Mouse (Mus musculus): Measurements from ENCODE around the gene Rasgef1b. TPM values are rescaled to one million over a fixed set of nuclear protein-coding genes. Genes with fewer than 3 reads are reported as not detected.

Rasgef1b gene
- total RNA-seq, 2 experiments from 2014 or later = 1.5 to 2.6 TPM

DNA sequence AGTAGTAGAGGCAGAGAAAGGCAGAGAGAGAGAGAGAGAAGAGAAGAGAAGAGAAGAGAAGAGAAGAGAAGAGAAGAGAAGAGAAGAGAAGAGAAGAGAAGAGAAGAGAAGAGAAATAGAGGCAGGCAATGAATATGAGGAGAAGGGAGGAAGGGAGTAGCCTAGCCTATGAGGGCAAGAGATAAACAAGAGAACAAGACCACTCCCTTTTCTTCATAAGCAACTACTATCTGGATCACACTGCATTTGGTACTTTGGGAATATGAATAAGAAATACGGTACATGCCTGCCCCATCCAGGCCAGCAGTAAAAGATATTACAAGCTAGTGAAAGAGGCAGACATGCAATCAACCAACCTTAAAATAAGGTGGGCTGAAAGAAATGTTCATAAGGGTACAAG is 360.2 kb downstream of the Rasgef1b start:
- DNase-seq = no peak

GRCm38 (mm10) chr5:99360531-99360930 is 368.3 kb downstream of the Rasgef1b start:
- no peak for DNase-seq

- DNase-seq = no peak
These were observed 369.6 kb downstream of the Rasgef1b start for GRCm38 (mm10) chr5:99359251-99359650.

DNA sequence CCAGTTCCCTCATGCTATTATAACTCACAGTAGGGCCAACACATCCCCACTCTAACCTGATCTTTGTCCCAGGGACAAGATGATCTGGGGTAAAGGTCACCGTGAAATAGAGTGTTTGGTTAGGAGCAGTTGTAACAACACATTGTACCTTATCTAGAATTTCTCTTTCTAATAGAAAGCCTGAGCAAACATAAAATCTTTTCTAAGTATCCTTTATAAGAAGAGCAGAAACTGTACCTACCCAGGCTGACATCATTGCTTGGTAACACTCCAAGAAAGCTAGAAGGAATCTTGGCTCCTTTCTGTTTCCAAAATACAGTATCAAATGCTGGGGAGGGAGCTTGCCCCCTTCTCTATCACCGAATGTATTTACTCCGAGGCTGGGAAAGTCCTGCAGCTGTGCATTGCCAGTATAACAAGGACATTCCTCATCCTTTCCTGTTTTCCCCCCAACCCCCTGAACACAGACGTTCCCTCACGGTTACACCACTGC is 374.2 kb downstream of the Rasgef1b start:
- DNase-seq = no peak

GRCm38 (mm10) chr5:99350030-99350429 is 378.8 kb downstream of the Rasgef1b start:
- no peak for DNase-seq

DNA sequence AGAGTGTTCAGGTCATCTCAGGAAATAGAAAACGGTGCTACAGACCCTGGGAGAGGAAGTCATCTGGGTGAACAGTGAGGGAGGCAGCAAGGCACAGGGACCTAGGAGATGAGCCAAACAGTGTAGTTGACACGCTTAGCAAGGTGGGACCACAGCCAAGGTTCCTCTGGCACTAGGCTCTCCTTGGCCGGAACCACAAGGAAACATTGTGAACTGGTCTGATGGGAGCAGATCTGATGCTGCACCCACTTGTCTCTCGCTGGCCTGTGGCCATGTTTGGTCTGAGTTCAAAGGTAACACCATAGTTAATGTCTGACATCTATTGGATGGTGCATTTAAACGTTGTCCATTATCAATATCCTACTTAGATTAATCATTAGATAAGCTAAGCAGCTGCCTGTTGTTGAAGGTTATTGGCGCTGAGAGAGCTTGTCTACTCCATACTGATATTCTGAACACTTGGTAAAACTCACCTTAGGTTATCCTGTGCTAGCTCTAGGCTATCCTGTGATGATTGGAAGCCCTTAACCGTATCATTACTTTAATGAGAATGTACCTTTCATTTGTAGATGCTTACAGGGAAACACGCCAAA is 380.5 kb downstream of the Rasgef1b start:
- DNase-seq = peak; percentile 72

DNA sequence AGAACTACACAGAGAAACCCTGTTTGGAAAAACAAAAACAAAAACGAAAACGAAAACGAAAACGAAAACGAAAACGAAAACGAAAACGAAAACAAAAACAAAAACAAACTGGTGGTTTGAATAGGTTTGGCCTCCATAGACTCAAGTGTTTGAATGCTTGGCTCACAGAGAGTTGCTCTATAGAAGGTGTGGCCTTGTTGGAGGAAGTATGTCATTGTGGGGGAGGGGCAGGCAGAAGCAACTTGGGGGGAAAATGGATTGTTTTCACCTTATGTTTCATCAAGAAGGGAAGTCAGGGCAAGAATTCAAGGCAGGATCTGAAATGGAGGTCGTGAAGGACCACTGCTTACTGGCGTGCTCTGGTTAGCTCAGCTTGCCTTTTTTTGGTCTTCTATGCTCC is 386.3 kb downstream of the Rasgef1b start:
- no peak for DNase-seq

- no peak for DNase-seq
These were observed 388.4 kb downstream of the Rasgef1b start for GRCm38 (mm10) chr5:99340311-99340989.

DNA sequence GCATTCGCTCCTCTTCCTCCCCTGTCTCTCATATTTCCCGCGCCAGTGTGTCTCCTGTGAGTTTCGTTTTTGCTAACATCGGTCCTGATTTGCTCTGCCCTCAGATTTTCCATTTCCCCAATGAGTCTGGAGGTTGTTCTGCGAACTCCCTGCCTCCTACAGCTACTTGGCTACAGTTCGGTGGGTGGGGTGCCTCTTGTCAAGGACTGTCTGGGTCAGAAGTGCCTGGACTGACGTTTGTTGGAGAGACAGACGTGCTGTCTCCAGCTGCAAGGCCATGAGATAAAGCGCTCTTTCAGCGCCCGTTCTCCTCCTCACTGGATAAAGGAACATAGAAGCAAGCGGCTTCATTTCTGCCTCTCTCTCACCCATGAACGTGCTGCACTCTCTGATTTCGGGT is 389.1 kb downstream of the Rasgef1b start:
- DNase-seq = peak; percentile 24

DNA sequence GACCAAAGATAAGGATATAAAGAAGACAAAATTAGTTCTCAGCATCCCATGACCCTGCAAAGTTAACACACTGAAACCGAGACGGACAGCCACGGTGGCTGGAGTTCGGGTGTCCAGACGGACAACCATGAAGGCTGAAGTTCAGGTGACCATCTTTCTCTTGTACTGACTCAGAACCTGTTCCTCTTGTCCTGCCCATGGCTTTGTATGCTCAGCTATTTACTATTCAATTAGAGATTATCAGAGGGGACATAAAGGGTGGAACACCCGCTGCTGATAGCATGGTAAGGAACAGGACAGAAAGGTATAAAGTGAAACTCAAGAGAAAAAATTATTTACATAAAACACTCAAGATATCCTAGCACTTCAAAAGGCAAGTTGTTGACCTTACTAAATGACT is 390.0 kb downstream of the Rasgef1b start:
- no peak for DNase-seq

- no peak for DNase-seq
These were observed 392.4 kb downstream of the Rasgef1b start for GRCm38 (mm10) chr5:99336427-99336826.

DNA sequence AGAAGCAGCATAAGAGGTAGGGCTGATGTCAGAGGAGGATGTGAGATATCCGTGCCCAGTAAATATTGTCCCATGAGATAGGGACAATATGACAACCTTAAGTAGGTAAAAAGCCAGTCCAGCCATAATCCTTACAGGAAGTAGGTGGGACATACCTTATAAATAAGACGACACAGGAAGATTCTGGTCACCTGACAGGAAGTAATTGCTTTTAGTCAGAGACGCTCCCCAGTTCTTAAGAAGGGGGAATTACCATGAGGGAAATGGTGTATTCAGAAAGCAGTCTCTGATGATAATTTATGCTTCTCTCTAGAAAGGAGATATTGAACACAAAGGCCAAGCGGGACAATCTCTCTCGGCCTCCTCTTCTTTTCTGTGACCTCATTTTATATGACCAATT is 394.8 kb downstream of the Rasgef1b start:
- no peak for DNase-seq

GRCm38 (mm10) chr5:99332021-99332420 is 396.8 kb downstream of the Rasgef1b start:
- DNase-seq = no peak

GRCm38 (mm10) chr5:99329065-99329464 is 399.8 kb downstream of the Rasgef1b start:
- no peak for DNase-seq

DNA sequence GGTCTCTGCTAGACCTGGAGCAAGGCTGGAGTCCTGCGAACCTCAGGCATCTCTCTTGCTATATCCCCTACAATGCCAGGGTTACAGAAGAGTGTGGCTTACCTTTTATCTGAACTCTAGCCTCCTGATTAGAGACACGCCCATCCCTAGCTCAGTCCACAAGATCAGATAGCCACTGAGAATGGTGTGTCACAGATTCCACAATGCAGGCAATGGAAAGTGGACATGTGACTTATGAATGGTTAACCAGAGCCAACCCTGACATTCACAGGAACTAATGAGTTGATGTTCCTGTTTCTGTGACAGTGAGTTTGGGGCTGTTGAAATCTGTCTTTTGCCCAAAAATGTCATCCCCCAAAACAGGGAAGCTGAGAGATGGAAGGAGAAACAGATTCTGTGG is 401.8 kb downstream of the Rasgef1b start:
- DNase-seq = no peak

DNA sequence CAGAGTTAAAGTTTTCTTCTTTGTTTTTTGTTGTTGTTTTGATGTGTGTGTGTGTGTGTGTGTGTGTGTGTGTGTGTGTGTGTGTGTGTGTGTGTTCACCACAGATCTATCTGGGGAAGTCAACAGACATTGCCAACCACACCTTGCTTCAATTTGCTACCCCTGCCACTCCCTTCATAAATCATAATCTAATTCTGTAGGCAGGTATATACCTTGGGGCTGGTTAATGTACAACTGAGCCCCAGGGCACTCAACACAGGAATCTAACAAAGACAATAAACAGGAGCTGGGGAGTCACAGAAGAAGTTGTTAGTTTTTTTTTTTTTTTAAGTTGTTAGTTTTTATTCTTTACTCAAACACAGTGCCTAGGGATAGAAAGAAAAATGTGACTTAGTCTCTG is 403.6 kb downstream of the Rasgef1b start:
- DNase-seq = no peak

DNA sequence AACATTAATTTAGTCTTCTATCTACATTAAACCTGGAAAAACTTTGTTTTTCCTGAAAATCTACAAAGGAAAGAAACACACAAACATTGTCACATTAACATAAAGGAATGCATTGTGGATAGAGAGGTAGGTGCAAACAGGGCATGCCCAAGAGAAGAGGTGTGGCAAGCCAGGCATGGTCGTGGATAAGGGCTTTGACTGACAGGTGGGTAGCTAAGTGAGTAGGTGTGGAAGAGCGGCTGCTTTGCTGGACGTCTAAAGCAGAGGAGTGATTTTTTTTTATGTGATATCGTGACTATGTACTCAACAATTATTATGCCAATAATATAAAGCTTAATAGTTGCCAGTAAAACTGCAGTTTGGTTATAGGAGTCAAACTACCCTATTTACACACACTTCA is 408.1 kb downstream of the Rasgef1b start:
- no peak for DNase-seq

DNA sequence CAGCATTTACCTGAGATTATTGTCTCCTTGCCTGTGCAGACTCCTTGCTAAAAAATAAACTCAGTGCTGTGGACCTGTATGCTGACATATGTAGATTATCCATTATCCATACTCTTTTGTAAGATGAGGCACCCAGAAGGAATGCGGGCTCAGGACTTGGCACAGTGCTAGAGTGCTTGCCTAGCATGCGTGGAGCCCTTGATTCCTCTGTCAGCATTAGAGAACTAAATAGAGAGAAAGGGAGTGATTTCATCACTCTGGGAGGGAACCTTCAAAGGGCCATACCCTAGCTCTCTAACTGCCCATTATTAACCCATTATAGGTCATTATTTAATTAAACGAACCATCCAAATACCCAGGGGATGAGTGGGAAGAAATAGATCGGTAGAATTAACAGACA is 430.9 kb downstream of the Rasgef1b start:
- DNase-seq = no peak

GRCm38 (mm10) chr5:99296348-99296747 is 432.5 kb downstream of the Rasgef1b start:
- no peak for DNase-seq

DNA sequence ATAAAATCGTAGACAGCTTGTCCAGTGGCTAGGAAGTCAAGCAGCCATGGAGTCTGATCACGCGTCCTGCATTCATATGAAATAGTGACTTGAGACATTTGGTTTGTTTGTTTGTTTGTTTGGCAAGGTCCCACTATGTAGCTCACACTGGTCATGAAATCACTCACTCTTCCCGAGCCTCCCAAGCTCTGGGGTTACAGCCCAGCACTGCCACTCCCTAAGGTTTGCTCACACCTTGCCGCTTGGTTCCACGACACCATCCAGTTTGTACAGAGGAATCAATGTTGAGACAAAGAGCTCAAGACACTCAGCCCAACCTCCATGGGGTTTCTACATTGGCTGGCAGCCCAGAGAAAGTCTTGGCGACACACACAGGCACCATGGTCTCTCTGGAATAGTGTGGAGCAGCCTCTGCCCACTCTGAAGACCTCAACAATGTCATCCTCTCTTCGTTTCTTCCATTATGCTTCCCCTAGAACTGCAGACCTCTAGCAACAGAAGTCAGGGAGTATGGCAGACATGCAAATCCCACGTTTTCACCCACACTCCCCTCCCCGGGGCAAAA is 436.5 kb downstream of the Rasgef1b start:
- DNase-seq = no peak

- DNase-seq = no peak
These were observed 437.6 kb downstream of the Rasgef1b start for GRCm38 (mm10) chr5:99291084-99291830.

DNA sequence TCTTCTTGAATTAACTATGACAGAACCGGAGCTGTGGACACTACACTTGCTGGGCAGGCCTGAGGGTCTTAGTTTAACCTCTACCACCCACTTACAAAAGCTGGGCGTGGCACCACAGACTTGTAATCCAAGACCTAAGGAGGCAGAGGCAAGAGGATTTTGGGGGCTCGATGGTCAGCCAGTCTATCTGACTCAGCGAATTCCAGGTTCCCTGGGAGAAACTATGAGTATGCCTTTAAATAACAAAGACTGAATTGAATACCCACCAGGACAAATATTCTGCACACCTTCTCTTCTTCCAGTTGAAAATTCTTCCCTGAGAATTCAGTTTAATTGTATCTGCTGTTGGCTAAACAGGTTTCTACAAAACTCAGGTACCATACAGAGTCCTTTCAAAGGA is 440.6 kb downstream of the Rasgef1b start:
- no peak for DNase-seq

GRCm38 (mm10) chr5:99287647-99288185 is 441.1 kb downstream of the Rasgef1b start:
- no peak for DNase-seq

Data from gastrocnemius, postnatal 10 days (tissue).